Mouse (Mus musculus) megakaryocyte, embryonic 14.5 days (primary cell): Measurements from ENCODE around the gene Ttc25. TPM values are rescaled to one million over a fixed set of nuclear protein-coding genes. Genes with fewer than 3 reads are reported as not detected.
"Not testable (repeated sequence)": the region's sequence is repeated elsewhere in the genome, so short reads cannot be mapped to it uniquely, and the experiment has no call there.

ENCODE experiments used
- H3K27me3 ChIP-seq: replicated peaks from 2 replicates; pipeline ENCODE3; 2012; ENCODE audit warnings: inconsistent platforms
- H3K36me3 ChIP-seq: replicated peaks from 2 replicates; pipeline ENCODE3; 2012; ENCODE audit warnings: low read length, inconsistent platforms, mixed read lengths
- H3K4me1 ChIP-seq: 2 replicates; pipeline ENCODE4 v1.6.1; 2012; ENCODE audit warnings: inconsistent platforms
- H3K4me3 ChIP-seq: replicated peaks from 2 replicates; pipeline ENCODE3; 2012; ENCODE audit warnings: moderate library complexity, mild to moderate bottlenecking, inconsistent platforms
- H3K9me3 ChIP-seq: 2 replicates; pipeline ENCODE4 v1.6.1; 2012; ENCODE audit warnings: inconsistent platforms
- FLI1 ChIP-seq: IDR thresholded peaks from 2 replicates; pipeline ENCODE4 v1.6.1; 2012; ENCODE audit warnings: low read length, inconsistent platforms, mixed read lengths
- GATA1 ChIP-seq: IDR thresholded peaks from 3 replicates; pipeline ENCODE4 v1.6.1; 2012; ENCODE audit warnings: mixed read lengths, low read length, inconsistent platforms, borderline replicate concordance
- polyA plus RNA-seq: library from polyadenylated mRNA; stranded (reverse); fragments of >175 nt; gene quantifications from 2 replicates; pipeline ENCODE4 v1.2.3, GENCODE M21; 2012; ENCODE audit warnings: low replicate concordance; ENCODE audit not compliant: insufficient read depth

Ttc25 gene
- polyA plus RNA-seq, 1 experiment, result 0.29 TPM

- H3K27me3 ChIP-seq, result no peaks in the 10 kb centered on the region
- no peak overlapping the region for H3K4me3 ChIP-seq
- H3K4me1 ChIP-seq, result peaks cover 67% of the 10 kb centered on the region
- peaks cover 73% of the 10 kb centered on the region for H3K36me3 ChIP-seq
- TF ChIP-seq GATA1 (no peak), FLI1 (no peak)
- no peaks in the 10 kb centered on the region for H3K9me3 ChIP-seq
Measured at GRCm38 (mm10) chr11:100577852-100578599, 32.6 kb downstream of the Ttc25 start.

GRCm38 (mm10) chr11:100579116-100579799 is 33.9 kb downstream of the Ttc25 start:
- Histone ChIP-seq H3K27me3 (no peaks in the 10 kb centered on the region), H3K9me3 (no peaks in the 10 kb centered on the region), H3K4me1 (peaks cover 78% of the 10 kb centered on the region), H3K36me3 (peaks cover 85% of the 10 kb centered on the region), H3K4me3 (no peak overlapping the region)
- no peak for TF ChIP-seq FLI1
- no peak for TF ChIP-seq GATA1

GRCm38 (mm10) chr11:100580275-100580674 is 34.9 kb downstream of the Ttc25 start:
- Histone ChIP-seq H3K4me3 (no peak overlapping the region), H3K4me1 (peaks cover 81% of the 10 kb centered on the region), H3K27me3 (no peaks in the 10 kb centered on the region), H3K9me3 (no peaks in the 10 kb centered on the region), H3K36me3 (peaks cover 95% of the 10 kb centered on the region)
- TF ChIP-seq FLI1 (no peak), GATA1 (no peak)

GRCm38 (mm10) chr11:100581756-100582155 is 36.3 kb downstream of the Ttc25 start:
- Histone ChIP-seq H3K9me3 (no peaks in the 10 kb centered on the region), H3K4me1 (peaks cover 80% of the 10 kb centered on the region), H3K4me3 (no peak overlapping the region), H3K36me3 (peaks cover 100% of the 10 kb centered on the region), H3K27me3 (no peaks in the 10 kb centered on the region)
- no peak for TF ChIP-seq GATA1
- no peak for TF ChIP-seq FLI1

GRCm38 (mm10) chr11:100582413-100582812 is 37.0 kb downstream of the Ttc25 start:
- H3K36me3 ChIP-seq, result peaks cover 100% of the 10 kb centered on the region
- peaks cover 76% of the 10 kb centered on the region for H3K4me1 ChIP-seq
- not testable (repeated sequence) for H3K27me3 ChIP-seq, H3K4me3 ChIP-seq, H3K9me3 ChIP-seq

- no peaks in the 10 kb centered on the region for H3K9me3 ChIP-seq
- peaks cover 100% of the 10 kb centered on the region for H3K36me3 ChIP-seq
- H3K27me3 ChIP-seq, result no peaks in the 10 kb centered on the region
- TF ChIP-seq FLI1 (no peak), GATA1 (no peak)
- H3K4me3 ChIP-seq, result no peak overlapping the region
- peaks cover 76% of the 10 kb centered on the region for H3K4me1 ChIP-seq
Measured at GRCm38 (mm10) chr11:100582836-100583235, 37.4 kb downstream of the Ttc25 start.

GRCm38 (mm10) chr11:100584561-100584961 is 39.2 kb downstream of the Ttc25 start:
- no peaks in the 10 kb centered on the region for H3K27me3 ChIP-seq
- peaks cover 76% of the 10 kb centered on the region for H3K4me1 ChIP-seq
- H3K36me3 ChIP-seq, result peaks cover 98% of the 10 kb centered on the region
- H3K9me3 ChIP-seq, result no peaks in the 10 kb centered on the region
- TF ChIP-seq FLI1, result no peak
- no peak for TF ChIP-seq GATA1
- H3K4me3 ChIP-seq, result no peak overlapping the region

- H3K27me3 ChIP-seq, result no peaks in the 10 kb centered on the region
- no peak overlapping the region for H3K4me3 ChIP-seq
- H3K4me1 ChIP-seq, result peaks cover 79% of the 10 kb centered on the region
- peaks cover 98% of the 10 kb centered on the region for H3K36me3 ChIP-seq
- TF ChIP-seq GATA1 (no peak), FLI1 (no peak)
- H3K9me3 ChIP-seq, result no peaks in the 10 kb centered on the region
Measured at GRCm38 (mm10) chr11:100585148-100585547, 39.7 kb downstream of the Ttc25 start.

- H3K27me3 ChIP-seq, result no peaks in the 10 kb centered on the region
- TF ChIP-seq GATA1 (no peak), FLI1 (no peak)
- H3K9me3 ChIP-seq, result no peaks in the 10 kb centered on the region
- H3K36me3 ChIP-seq, result peaks cover 98% of the 10 kb centered on the region
- peaks cover 58% of the 10 kb centered on the region for H3K4me1 ChIP-seq
- H3K4me3 ChIP-seq, result peak overlapping the region; percentile 59
Measured at GRCm38 (mm10) chr11:100588462-100588861, 43.1 kb downstream of the Ttc25 start.

- peaks cover 98% of the 10 kb centered on the region for H3K36me3 ChIP-seq
- no peaks in the 10 kb centered on the region for H3K9me3 ChIP-seq
- peaks cover 23% of the 10 kb centered on the region for H3K4me1 ChIP-seq
- H3K27me3 ChIP-seq, result no peaks in the 10 kb centered on the region
- no peak overlapping the region for H3K4me3 ChIP-seq
- TF ChIP-seq FLI1 (no peak), GATA1 (no peak)
Measured at GRCm38 (mm10) chr11:100592346-100593046, 47.1 kb downstream of the Ttc25 start.
